Mouse (Mus musculus) forebrain, embryonic 12.5 days (tissue): ENCODE measurements around the gene 4930544D05Rik. TPM values are rescaled to one million over a fixed set of nuclear protein-coding genes. Genes with fewer than 3 reads are reported as not detected.
A peak's percentile ranks its signal among the peaks of the same experiment; 100 is the strongest.

ENCODE experiments used
- ATAC-seq: fragments of 200-750 bp; cut with Nextera tagmentation; 2 replicates; pipeline ENCODE4 v1.8.0; 2017; ENCODE audit warnings: moderate TSS enrichment; ENCODE audit not compliant: low FRiP score
- H3K27ac ChIP-seq: fragments of 300-500 bp; sonication (generic); 2 replicates; pipeline ENCODE4 v1.5.1; 2016; ENCODE audit warnings: mild to moderate bottlenecking
- H3K27me3 ChIP-seq: fragments of 300-500 bp; sonication (generic); 2 replicates; pipeline ENCODE4 v1.6.1; 2016; ENCODE audit warnings: mild to moderate bottlenecking
- H3K36me3 ChIP-seq: fragments of 300-500 bp; sonication (generic); replicated peaks from 2 replicates; pipeline ENCODE4 v1.6.1; 2016; ENCODE audit warnings: mild to moderate bottlenecking
- H3K4me1 ChIP-seq: fragments of 300-500 bp; sonication (generic); 2 replicates; pipeline ENCODE4 v1.6.1; 2016
- H3K4me2 ChIP-seq: fragments of 300-500 bp; sonication (generic); 2 replicates; pipeline ENCODE4 v1.6.1; 2016; ENCODE audit warnings: mild to moderate bottlenecking, moderate library complexity
- H3K4me3 ChIP-seq: fragments of 300-500 bp; sonication (generic); replicated peaks from 2 replicates; pipeline ENCODE4 v1.5.1; 2016; ENCODE audit warnings: mild to moderate bottlenecking
- H3K9ac ChIP-seq: fragments of 300-500 bp; sonication (generic); 2 replicates; pipeline ENCODE4 v1.6.1; 2016; ENCODE audit warnings: mild to moderate bottlenecking
- H3K9me3 ChIP-seq: fragments of 300-500 bp; sonication (generic); 2 replicates; pipeline ENCODE4 v1.6.1; 2016
- WGBS: fragments of 180-500 bp; shearing (Covaris S2); methylation state at CpG from one replicate; pipeline ENCODE4 v1.1.7; 2016; 5-methylcytosine and 5-hydroxymethylcytosine counted together
- polyA plus RNA-seq: library from polyadenylated mRNA; unstranded; fragments of >200 nt; fragmentation: Nextera tagmentation; extraction: Ambion mirVana; gene quantifications from 2 replicates; pipeline ENCODE4 v1.2.1, GENCODE M21; 2016

4930544D05Rik gene
- polyA plus RNA-seq, 1 experiment from 2014 or later, result not detected

- ATAC-seq, result no peak
- Histone ChIP-seq H3K27ac (no peak overlapping the region), H3K9ac (no peak overlapping the region), H3K27me3 (no peaks in the 10 kb centered on the region), H3K36me3 (no peaks in the 10 kb centered on the region), H3K9me3 (no peaks in the 10 kb centered on the region), H3K4me1 (no peaks in the 10 kb centered on the region), H3K4me2 (no peak overlapping the region), H3K4me3 (no peak overlapping the region)
- WGBS, result 54% methylated on average over 5 of the region's 5 CpGs
Observed at GRCm38 (mm10) chr11:70629557-70629956, 13.9 kb downstream of the 4930544D05Rik start.

GRCm38 (mm10) chr11:70630129-70630528, 14.5 kb downstream of the 4930544D05Rik start:
- Histone ChIP-seq H3K27me3 (no peaks in the 10 kb centered on the region), H3K4me3 (no peak overlapping the region), H3K4me1 (no peaks in the 10 kb centered on the region), H3K27ac (no peak overlapping the region), H3K4me2 (no peak overlapping the region), H3K9ac (no peak overlapping the region), H3K36me3 (no peaks in the 10 kb centered on the region), H3K9me3 (no peaks in the 10 kb centered on the region)
- no peak for ATAC-seq
- WGBS, result 74% methylated on average over 7 of the region's 7 CpGs

- Histone ChIP-seq H3K9ac (no peak overlapping the region), H3K4me2 (no peak overlapping the region), H3K4me3 (no peak overlapping the region), H3K4me1 (no peaks in the 10 kb centered on the region), H3K27ac (no peak overlapping the region), H3K36me3 (no peaks in the 10 kb centered on the region), H3K27me3 (0 out of 2 replicates have a peak, but pooled peaks cover 4% of the 10 kb centered on the region), H3K9me3 (no peaks in the 10 kb centered on the region)
- ATAC-seq, result no peak
- WGBS, result 81% methylated on average over 4 of the region's 4 CpGs
Observed at GRCm38 (mm10) chr11:70635601-70636000, 20.0 kb downstream of the 4930544D05Rik start.

- Histone ChIP-seq H3K9ac (no peak overlapping the region), H3K9me3 (no peaks in the 10 kb centered on the region), H3K36me3 (peaks cover 3% of the 10 kb centered on the region; the same call in 1 of the 2 replicates), H3K4me2 (no peak overlapping the region), H3K4me3 (no peak overlapping the region), H3K27ac (no peak overlapping the region), H3K4me1 (no peaks in the 10 kb centered on the region), H3K27me3 (0 out of 2 replicates have a peak, but pooled peaks cover 4% of the 10 kb centered on the region)
- no peak for ATAC-seq
- WGBS, result 93% methylated on average over 1 of the region's 1 CpGs
Observed at GRCm38 (mm10) chr11:70637764-70638163, 22.1 kb downstream of the 4930544D05Rik start.

- ATAC-seq, result no peak
- 84% methylated on average over 1 of the region's 1 CpGs for whole genome bisulfite sequencing
- H3K9me3 ChIP-seq, result no peaks in the 10 kb centered on the region
- H3K4me3 ChIP-seq, result no peak overlapping the region
- no peak overlapping the region for H3K4me2 ChIP-seq
- H3K9ac ChIP-seq, result no peak overlapping the region
- H3K36me3 ChIP-seq, result peaks cover 8% of the 10 kb centered on the region; the same call in 1 of the 2 replicates
- 0 out of 2 replicates have a peak, but pooled peaks cover 4% of the 10 kb centered on the region for H3K27me3 ChIP-seq
- H3K27ac ChIP-seq, result no peak overlapping the region
- no peaks in the 10 kb centered on the region for H3K4me1 ChIP-seq
Observed at GRCm38 (mm10) chr11:70638293-70638692, 22.6 kb downstream of the 4930544D05Rik start.

GRCm38 (mm10) chr11:70638714-70639278, 23.1 kb downstream of the 4930544D05Rik start, which contains the start of gene Gp1ba:
Gene Gp1ba, plus strand, starts transcription at chr11:70639122.
- H3K4me3 ChIP-seq, result no peak within 1 kb of the TSS
- H3K4me1 ChIP-seq, result no peaks in the 10 kb centered on the region
- ATAC-seq, result no peak
- WGBS, result 67% methylated on average over 5 of the region's 5 CpGs
- H3K27me3 ChIP-seq, result 0 out of 2 replicates have a peak, but pooled peaks cover 4% of the 10 kb centered on the region
- H3K27ac ChIP-seq, result no peak within 1 kb of the TSS
- no peak within 1 kb of the TSS for H3K9ac ChIP-seq
- no peak within 1 kb of the TSS for H3K4me2 ChIP-seq
- H3K9me3 ChIP-seq, result no peaks in the 10 kb centered on the region
- H3K36me3 ChIP-seq, result peaks cover 13% of the 10 kb centered on the region; the same call in 1 of the 2 replicates

- Histone ChIP-seq H3K27me3 (0 out of 2 replicates have a peak, but pooled peaks cover 4% of the 10 kb centered on the region), H3K36me3 (peaks cover 23% of the 10 kb centered on the region), H3K9ac (no peak overlapping the region), H3K4me1 (0 out of 2 replicates have a peak, but pooled peaks cover 2% of the 10 kb centered on the region), H3K9me3 (no peaks in the 10 kb centered on the region), H3K4me2 (no peak overlapping the region), H3K27ac (no peak overlapping the region), H3K4me3 (no peak overlapping the region)
- no peak for ATAC-seq
- WGBS, result 85% methylated on average over 8 of the region's 8 CpGs
Observed at GRCm38 (mm10) chr11:70639976-70640375, 24.3 kb downstream of the 4930544D05Rik start.

- 84% methylated on average over 7 of the region's 7 CpGs for WGBS
- Histone ChIP-seq H3K4me2 (no peak overlapping the region), H3K9ac (no peak overlapping the region), H3K4me1 (peaks cover 15% of the 10 kb centered on the region), H3K9me3 (no peaks in the 10 kb centered on the region), H3K36me3 (peaks cover 28% of the 10 kb centered on the region), H3K4me3 (no peak overlapping the region), H3K27ac (no peak overlapping the region), H3K27me3 (0 out of 2 replicates have a peak, but pooled peaks cover 4% of the 10 kb centered on the region)
- no peak for ATAC-seq
Observed at GRCm38 (mm10) chr11:70641241-70641640, 25.6 kb downstream of the 4930544D05Rik start.

GRCm38 (mm10) chr11:70643051-70643450, 27.4 kb downstream of the 4930544D05Rik start:
- WGBS, result 87% methylated on average over 6 of the region's 6 CpGs
- Histone ChIP-seq H3K4me2 (no peak overlapping the region), H3K4me3 (no peak overlapping the region)

GRCm38 (mm10) chr11:70644564-70645103, 29.0 kb downstream of the 4930544D05Rik start:
- no peak for ATAC-seq
- H3K27ac ChIP-seq, result no peak overlapping the region
- no peaks in the 10 kb centered on the region for H3K27me3 ChIP-seq
- no peaks in the 10 kb centered on the region for H3K9me3 ChIP-seq
- H3K4me2 ChIP-seq, result no peak overlapping the region
- no peak overlapping the region for H3K4me3 ChIP-seq
- 92% methylated on average over 8 of the region's 8 CpGs for WGBS
- peaks cover 34% of the 10 kb centered on the region for H3K4me1 ChIP-seq
- peaks cover 41% of the 10 kb centered on the region for H3K36me3 ChIP-seq
- H3K9ac ChIP-seq, result 0 out of 2 replicates have a peak overlapping the region, but pooled peaks have one; percentile 27

More at GRCm38 (mm10) chr11:70643051-70643450, 27.4 kb downstream of the 4930544D05Rik start:
- Histone ChIP-seq H3K9me3 (no peaks in the 10 kb centered on the region), H3K36me3 (peaks cover 28% of the 10 kb centered on the region), H3K4me1 (peaks cover 19% of the 10 kb centered on the region), H3K9ac (no peak overlapping the region), H3K27ac (no peak overlapping the region), H3K27me3 (0 out of 2 replicates have a peak, but pooled peaks cover 4% of the 10 kb centered on the region)
- ATAC-seq, result no peak

- ATAC-seq, result no peak
- no peak overlapping the region for H3K27ac ChIP-seq
Observed at GRCm38 (mm10) chr11:70645461-70646258, 30.0 kb downstream of the 4930544D05Rik start.

GRCm38 (mm10) chr11:70646259-70646555, 30.6 kb downstream of the 4930544D05Rik start:
- ATAC-seq, result no peak
- H3K9ac ChIP-seq, result peak overlapping the region; percentile 86
- peaks cover 42% of the 10 kb centered on the region for H3K4me1 ChIP-seq
- H3K27me3 ChIP-seq, result no peaks in the 10 kb centered on the region
- peak overlapping the region; percentile 92 for H3K27ac ChIP-seq
- peaks cover 56% of the 10 kb centered on the region for H3K36me3 ChIP-seq
- 17% methylated on average over 3 of the region's 3 CpGs for whole genome bisulfite sequencing
- H3K9me3 ChIP-seq, result no peaks in the 10 kb centered on the region
- H3K4me3 ChIP-seq, result peak overlapping the region; percentile 78
- peak overlapping the region; percentile 73 for H3K4me2 ChIP-seq

More at GRCm38 (mm10) chr11:70645461-70646258, 30.0 kb downstream of the 4930544D05Rik start:
- H3K9ac ChIP-seq, result peak overlapping the region; percentile 86
- no peaks in the 10 kb centered on the region for H3K27me3 ChIP-seq
- 92% methylated on average over 12 of the region's 12 CpGs for WGBS
- H3K4me2 ChIP-seq, result peak overlapping the region; percentile 73
- H3K9me3 ChIP-seq, result no peaks in the 10 kb centered on the region
- H3K36me3 ChIP-seq, result peaks cover 51% of the 10 kb centered on the region
- peaks cover 38% of the 10 kb centered on the region for H3K4me1 ChIP-seq
- peak overlapping the region; percentile 78 for H3K4me3 ChIP-seq
